Mouse (Mus musculus) adrenal gland, adult 18-20 months (tissue): ENCODE measurements around the gene Fchsd2. TPM values are rescaled to one million over a fixed set of nuclear protein-coding genes. Genes with fewer than 3 reads are reported as not detected.

Experiments
- DNase-seq, 2 experiments: peaks; one replicate each; pipeline ENCODE4 v3.0.0; 2021 to 2022; ENCODE audit warnings: low spot score in 2 of 2
- total RNA-seq, 2 experiments: library from RNA; stranded (reverse); gene quantifications; 1 replicate in 1 of 2; 2 replicates in 1 of 2; pipeline ENCODE4 v1.2.3; 2021

Gene Fchsd2
- total RNA-seq, 2 experiments from 2014 or later, result 15.9 to 18.8 TPM

GRCm38 (mm10) chr7:101071020-101071419 is 21.6 kb upstream of the Fchsd2 start:
- DNase-seq, result no peak

DNA sequence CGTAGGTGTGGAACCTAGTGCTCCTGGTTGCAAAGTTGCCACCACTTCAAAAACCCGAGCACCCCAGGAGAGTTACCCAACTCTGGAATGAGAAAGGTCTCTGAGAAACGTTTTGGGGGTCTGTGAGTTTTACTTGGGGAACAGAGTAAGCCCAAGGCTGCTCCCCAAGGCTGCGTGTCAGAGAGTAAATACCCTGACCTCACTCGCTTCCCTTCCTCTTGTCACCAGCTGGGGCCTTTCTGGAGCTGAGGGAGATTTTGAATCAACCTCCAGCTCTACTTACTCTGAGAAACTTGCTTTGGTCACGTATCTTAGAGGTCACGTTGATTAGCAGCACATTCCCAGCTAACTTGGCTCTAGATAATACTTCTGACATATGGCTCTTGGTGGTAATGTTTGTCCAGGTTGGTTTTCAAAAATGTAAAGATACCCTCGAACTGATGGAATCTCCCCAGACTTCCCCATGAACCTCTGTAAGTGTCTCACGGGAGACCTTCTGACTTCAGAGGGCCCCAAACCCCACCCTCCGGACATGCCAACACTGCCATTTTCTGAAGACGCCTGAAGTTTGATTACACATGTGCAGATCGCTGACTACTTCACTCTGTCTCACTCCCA is 20.4 kb upstream of the Fchsd2 start:
- no peak for DNase-seq

- no peak for DNase-seq
Observed at GRCm38 (mm10) chr7:101074170-101074767, 18.4 kb upstream of the Fchsd2 start.

DNA sequence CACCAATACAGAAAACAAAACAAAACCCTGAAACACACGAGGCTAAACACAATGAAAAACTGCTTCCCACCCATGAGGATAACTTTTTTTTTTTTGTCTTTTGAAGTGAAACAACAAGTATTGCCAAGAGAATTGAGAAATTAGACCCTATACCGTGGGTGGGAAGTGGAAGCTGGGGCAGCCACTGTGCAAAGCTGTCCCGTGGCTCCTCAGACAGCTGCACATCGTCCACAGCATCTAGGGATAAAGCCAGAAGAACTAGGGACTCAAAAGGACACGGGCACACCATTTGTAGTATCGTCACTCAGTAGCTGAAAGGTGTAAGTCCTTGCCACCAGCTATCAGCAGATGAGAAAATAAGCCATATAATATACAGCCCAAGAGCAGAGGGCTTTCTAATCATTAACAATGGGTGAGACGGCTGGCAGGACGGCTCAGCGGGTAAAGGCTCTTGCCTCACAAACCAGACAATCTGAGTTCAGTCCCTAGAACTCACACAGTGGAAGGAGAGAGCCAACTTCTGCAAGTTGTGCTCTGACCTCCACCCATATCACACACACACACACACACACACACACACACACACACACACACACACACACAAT is 9.0 kb upstream of the Fchsd2 start:
- DNase-seq, result no peak

GRCm38 (mm10) chr7:101084816-101085456 is 7.7 kb upstream of the Fchsd2 start:
- no peak for DNase-seq

DNA sequence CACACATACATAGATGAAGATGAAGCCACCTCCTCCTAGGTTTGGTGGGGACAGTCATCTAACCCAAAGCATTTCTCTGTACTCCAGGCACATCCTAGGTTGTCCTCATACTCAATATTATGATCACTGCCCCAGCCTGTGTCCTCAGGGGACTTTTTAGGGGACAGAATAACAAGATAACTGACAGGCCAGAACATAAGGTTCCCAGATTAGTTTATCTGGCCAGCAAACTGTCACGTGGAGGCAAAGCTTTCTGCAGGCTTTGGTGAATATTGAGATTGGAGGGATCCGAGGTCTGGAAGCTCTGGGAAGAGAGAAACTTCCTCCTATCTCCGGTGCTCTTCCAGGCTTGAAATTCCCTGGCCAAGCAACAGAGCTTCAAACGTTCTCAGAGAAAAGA is 6.9 kb upstream of the Fchsd2 start:
- DNase-seq, result no peak

DNA sequence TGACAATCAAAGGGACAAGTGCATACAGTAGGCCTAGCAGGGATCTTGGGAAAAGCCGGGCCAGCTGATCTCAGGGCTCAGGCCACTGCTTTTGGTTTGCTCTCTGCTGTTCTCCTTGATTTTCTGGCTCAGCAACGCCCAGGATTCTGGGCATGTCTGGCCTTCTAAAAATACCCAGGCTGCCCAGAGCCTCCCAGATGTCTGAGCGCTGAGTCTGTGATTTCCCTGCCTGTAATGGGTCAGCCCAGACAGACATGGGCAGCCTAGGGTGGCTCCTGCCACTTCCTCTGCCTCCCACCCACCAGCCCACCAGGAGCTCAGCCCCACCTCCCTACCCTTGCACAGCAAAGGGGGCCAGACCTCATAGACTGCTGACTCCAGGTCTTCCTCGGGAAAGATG is 4.0 kb upstream of the Fchsd2 start:
- no peak for DNase-seq

DNA sequence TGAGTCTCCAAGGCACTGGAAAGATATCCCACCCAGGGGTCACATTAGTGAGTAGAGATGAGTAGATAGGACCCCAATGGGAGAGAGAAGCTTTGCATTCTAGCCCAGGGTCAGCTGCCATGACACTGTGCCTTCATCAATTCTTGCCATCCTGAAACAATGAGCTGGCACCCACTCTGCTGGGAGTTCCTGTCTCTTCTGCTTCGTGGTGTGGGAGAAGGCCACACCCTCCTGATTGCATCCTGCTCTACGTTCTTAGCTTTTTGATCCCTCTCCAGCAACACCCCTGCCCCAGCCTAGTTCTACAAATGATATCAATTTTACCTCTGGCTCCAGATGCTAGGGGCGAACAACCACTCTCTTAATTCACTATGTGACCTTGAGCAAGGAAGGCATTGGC is 3.4 kb upstream of the Fchsd2 start:
- no peak for DNase-seq

DNA sequence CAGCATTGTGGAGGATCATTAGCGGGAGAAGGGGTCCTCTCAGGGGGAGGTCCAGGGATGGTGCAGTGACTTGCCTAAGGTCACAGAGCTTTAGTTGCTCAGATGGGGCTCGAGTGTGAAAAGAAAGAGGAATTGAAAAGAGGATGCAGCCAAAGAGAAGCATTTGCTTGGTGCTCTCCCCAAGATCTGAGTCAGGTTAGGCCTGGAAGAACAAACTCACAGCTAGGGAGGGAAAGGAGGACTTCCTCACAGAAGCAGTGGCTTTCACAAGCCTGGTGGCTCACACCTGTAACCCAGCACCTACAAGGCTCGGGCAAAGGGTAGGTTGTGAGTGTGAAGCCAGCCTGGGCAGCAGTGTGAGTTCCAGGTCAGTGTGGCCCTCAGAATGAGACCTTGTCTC is 568 bp downstream of the Fchsd2 start:
- DNase-seq, result no peak

DNA sequence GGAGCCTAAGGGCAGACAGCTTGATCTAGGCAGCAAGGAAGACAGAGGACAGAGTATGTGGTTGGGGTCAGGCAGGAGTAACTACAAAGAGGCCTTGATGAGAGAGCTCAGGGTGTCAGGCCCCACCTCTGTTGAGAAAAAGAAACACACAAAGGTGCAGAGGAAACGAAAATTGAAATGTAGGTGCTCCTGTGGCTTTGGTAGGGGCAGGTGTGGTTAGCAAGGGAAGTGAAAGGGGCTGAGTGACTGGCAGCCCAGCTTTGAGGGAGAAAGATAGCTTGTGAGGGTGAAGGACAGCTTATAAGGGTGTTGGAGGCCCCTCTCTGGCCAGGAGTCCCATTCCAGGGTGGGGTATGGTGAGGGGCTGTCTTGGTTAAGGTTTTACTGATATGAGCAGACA is 2.1 kb downstream of the Fchsd2 start:
- no peak for DNase-seq

DNA sequence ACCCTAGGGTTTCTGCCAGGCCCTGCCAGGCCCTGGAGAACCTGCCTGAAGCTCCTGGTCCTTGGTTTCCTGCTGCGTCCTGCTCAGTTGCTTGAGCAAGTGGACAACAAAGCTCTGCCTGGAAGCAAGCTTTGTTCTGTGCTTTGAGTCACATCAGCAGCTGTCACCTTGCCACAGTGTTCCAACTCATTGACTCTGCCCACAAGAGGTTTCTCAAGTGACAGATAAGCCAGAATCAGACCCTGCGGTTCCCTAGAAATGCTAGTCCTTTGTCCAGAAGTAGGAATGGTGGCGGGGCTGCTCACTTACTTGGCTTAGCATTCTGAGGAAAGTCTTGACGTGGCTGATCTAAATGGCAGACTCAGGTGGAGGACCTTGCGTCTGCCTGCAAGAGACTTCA is 2.9 kb downstream of the Fchsd2 start:
- no peak for DNase-seq

DNA sequence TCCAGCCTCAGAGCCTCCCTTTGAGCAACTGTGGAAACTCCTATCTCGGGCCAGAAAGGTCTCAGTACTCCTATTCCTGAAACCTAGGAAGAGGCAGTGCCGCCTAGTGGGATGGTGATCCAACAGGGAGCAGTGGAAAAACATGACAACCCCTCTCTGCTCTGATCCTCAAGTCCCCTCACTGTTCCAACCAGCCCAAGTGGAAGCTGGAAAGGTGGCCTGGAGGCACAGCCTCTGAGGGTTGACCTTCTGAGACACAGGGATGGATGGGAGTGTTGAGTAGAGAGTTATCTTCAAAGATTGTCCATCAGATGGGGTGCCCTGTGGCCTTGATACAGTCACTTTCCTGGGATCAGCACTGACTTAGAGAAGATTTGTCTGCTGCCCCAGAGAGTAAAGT is 3.9 kb downstream of the Fchsd2 start:
- no peak for DNase-seq

DNA sequence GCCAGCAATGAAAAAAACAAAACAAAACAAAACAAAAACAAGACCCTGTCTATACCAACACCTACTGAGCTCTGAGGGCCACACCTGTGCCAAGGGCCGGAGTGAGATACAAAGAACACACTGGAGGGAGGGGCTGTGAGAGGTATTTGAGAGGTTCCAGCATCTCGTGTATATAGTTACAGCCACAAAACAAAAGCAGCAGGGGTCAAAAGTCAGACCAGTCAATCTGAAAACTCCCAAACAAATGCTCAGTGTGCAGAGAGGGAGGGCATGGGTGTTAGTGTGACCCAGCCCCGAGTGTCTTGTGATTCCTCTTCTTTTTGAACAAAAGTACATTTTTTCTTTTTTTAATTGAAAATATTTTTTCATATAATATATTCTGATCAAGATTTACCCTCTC is 4.4 kb downstream of the Fchsd2 start:
- no peak for DNase-seq

GRCm38 (mm10) chr7:101099981-101100380 is 7.3 kb downstream of the Fchsd2 start:
- DNase-seq, result no peak

DNA sequence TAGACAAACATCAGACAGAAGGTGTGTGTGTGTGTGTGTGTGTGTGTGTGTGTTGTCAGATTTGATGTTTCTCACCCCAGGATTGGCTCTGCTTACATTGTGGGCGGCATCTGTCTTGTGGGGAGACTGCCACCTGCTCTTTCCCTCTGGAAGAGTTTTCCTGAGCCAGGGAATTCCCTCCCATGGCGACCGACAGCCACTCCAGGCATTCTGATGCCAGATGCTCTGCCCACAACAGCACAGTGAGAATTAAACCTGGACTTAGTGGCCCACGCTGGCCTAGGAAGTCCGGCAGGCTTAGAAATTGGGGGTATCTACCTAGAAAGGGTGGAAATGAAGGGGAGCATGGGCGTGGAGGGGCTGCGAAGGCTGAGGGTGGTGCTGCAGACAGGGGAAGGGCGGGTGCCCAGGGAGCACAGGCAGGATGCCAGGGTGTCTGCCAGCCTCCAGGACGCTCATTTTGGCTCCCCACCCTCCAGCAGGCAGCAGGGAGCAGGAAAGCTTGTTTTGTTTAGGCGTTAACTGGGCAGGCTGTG is 8.6 kb downstream of the Fchsd2 start:
- no peak for DNase-seq

- DNase-seq, result no peak
Observed at GRCm38 (mm10) chr7:101106666-101107065, 14.0 kb downstream of the Fchsd2 start.

GRCm38 (mm10) chr7:101107073-101107810 is 14.6 kb downstream of the Fchsd2 start:
- DNase-seq, result no peak

- peak; percentile 98 to 99 for DNase-seq
Observed at GRCm38 (mm10) chr7:101107968-101108652, 15.4 kb downstream of the Fchsd2 start.

DNA sequence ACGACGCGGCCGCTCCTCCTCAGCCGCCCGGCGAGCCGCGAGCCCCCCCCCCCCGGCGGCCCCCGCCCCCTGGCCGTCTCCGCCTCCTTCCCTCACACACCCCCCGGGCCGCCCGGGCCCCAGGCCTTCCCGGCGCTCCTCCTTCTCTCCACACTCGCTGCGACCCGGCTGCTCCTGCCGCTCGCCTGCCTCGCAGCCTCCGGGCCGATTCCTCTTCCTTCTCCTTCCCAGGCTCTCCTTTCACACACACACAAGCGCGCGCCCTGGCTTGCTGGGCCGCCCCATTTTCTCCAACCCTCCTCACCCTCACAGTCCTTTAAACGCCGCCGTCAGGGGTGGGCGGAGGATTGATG is 16.0 kb downstream of the Fchsd2 start:
- peak; percentile 81 to 82 for DNase-seq

DNA sequence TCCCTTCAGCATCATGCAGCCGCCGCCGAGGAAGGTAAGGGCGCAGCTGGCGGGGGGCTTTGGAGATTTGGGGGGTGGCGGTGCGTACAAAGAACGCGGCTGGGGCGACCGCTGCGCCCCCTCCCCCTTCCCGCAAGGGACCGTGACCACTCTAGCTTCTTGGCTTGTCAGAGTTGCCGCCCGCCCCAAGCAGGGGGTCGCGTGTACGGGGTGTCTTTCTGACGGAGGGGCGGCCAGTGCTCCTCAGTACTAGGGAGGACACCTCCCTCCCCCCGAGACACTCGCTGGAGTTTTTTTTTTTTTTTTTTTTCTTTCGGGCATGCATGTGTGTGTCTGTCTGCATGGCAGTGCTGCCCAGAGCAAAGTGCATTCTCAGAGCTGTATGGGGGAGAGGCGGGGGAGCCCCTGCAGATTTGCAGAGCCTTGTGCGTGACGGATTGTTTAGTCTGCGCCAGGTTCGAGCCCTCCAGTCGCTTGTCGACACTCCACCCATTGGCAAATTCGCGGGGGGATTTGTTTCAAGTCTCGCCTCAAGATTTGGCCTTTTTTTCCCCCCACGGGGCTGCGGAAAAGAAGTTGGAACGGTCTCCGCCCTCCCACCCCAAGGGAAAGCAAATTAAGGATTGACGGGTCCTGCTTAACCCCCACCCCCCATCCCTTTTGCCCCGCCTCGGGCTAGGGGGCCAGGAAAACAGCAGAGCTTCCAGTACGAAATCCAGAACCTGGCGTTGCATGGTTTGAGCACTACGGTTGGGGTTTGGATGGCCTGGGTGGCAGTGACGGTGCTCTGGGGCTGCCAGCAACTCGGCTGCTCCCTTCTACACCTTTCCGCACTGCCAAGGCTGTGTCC is 16.6 kb downstream of the Fchsd2 start:
- no peak for DNase-seq
